Mouse (Mus musculus) MEL (cell line): ENCODE measurements at regions not wholly inside any gene's neighbourhood (a gene's known extent, or its start where the extent isn't known, plus 50 kb on each side); places are given as distances from the start of the nearest gene placed in this dataset.

ENCODE experiments used
- DNase-seq: peaks from one replicate; pipeline ENCODE4 v3.0.0; 2011; ENCODE audit warnings: low read depth, low spot score
- H3K27ac ChIP-seq: 2 replicates; pipeline ENCODE4 v1.5.1; 2012; ENCODE audit warnings: low read depth, mild to moderate bottlenecking, control low read depth, low read length, moderate library complexity; ENCODE audit not compliant: control insufficient read depth
- H3K27me3 ChIP-seq, 2 experiments: fragments of 150-350 bp in 1 of 2; sonication (generic) in 1 of 2; 2 replicates each; pipeline ENCODE4 v1.6.1; 2012; ENCODE audit warnings: low read length in 2 of 2, mild to moderate bottlenecking in 2 of 2, improper control_type of control experiment in 1 of 2, moderate library complexity in 1 of 2; ENCODE audit not compliant: insufficient read depth in 2 of 2, control insufficient read depth in 1 of 2
- H3K36me3 ChIP-seq, 2 experiments: 2 replicates each; pipeline ENCODE4 v1.6.1; 2012 to 2014; ENCODE audit warnings: low read length in 2 of 2, improper control_type of control experiment in 1 of 2, inconsistent platforms in 1 of 2, mild to moderate bottlenecking in 1 of 2; ENCODE audit not compliant: insufficient read depth in 2 of 2, control insufficient read depth in 1 of 2
- H3K4me1 ChIP-seq, 2 experiments: fragments of 150-350 bp in 1 of 2; sonication (generic) in 1 of 2; 2 replicates each; pipeline ENCODE4 v1.6.1; 2012; ENCODE audit warnings: low read length in 2 of 2, improper control_type of control experiment in 1 of 2, mild to moderate bottlenecking in 1 of 2; ENCODE audit not compliant: insufficient read depth in 2 of 2, control insufficient read depth in 1 of 2
- H3K4me3 ChIP-seq, 2 experiments: fragments of 150-350 bp in 1 of 2; sonication (generic) in 1 of 2; 2 replicates each; pipeline ENCODE4 v1.5.1; 2012; ENCODE audit warnings: low read depth in 2 of 2, low read length in 2 of 2, mild to moderate bottlenecking in 2 of 2, moderate library complexity in 2 of 2, control low read depth in 1 of 2, improper control_type of control experiment in 1 of 2; ENCODE audit not compliant: control insufficient read depth in 1 of 2, insufficient read depth in 1 of 2
- H3K79me2 ChIP-seq: 2 replicates; pipeline ENCODE4 v1.6.1; 2012; ENCODE audit warnings: mild to moderate bottlenecking, low read length, moderate library complexity; ENCODE audit not compliant: control insufficient read depth, poor library complexity, insufficient read depth
- H3K9ac ChIP-seq: 2 replicates; pipeline ENCODE4 v1.6.1; 2012; ENCODE audit warnings: low read depth, mild to moderate bottlenecking, control low read depth, low read length, moderate library complexity; ENCODE audit not compliant: control insufficient read depth, poor library complexity, severe bottlenecking
- H3K9me3 ChIP-seq: fragments of 150-350 bp; sonication (generic); replicated peaks from 2 replicates; pipeline ENCODE4 v1.6.1; 2012; ENCODE audit warnings: mild to moderate bottlenecking, low read length, improper control_type of control experiment, moderate library complexity; ENCODE audit not compliant: insufficient read depth
- ELF1 ChIP-seq: IDR thresholded peaks from 2 replicates; pipeline ENCODE4 v1.6.1; 2014; ENCODE audit warnings: low read depth, mild to moderate bottlenecking, inconsistent platforms, low read length, improper control_type of control experiment, moderate library complexity
- HCFC1 ChIP-seq: IDR thresholded peaks from 2 replicates; pipeline ENCODE4 v1.6.1; 2012; ENCODE audit warnings: low read depth, mild to moderate bottlenecking, inconsistent platforms, low read length, improper control_type of control experiment, moderate library complexity
- KAT2A ChIP-seq: conservative IDR thresholded peaks from 2 replicates; pipeline ENCODE4 v1.6.1; 2012; ENCODE audit warnings: low read depth, low read length, improper control_type of control experiment, inconsistent platforms
- MEF2A ChIP-seq: IDR thresholded peaks from 2 replicates; pipeline ENCODE4 v1.6.1; 2014; ENCODE audit warnings: low read depth, mild to moderate bottlenecking, inconsistent platforms, low read length, improper control_type of control experiment; ENCODE audit not compliant: poor library complexity, insufficient replicate concordance, severe bottlenecking; ENCODE audit errors: extremely low read depth
- POLR2AphosphoS5 ChIP-seq: IDR thresholded peaks from 2 replicates; pipeline ENCODE4 v1.6.1; 2012; ENCODE audit warnings: low read depth, borderline replicate concordance, mild to moderate bottlenecking, inconsistent platforms, low read length, moderate library complexity, mixed read lengths
- SIN3A ChIP-seq: IDR thresholded peaks from 2 replicates; pipeline ENCODE4 v1.6.1; 2012; ENCODE audit warnings: low read length, improper control_type of control experiment, inconsistent platforms
- SMC3 ChIP-seq: IDR thresholded peaks from 2 replicates; pipeline ENCODE4 v1.6.1; 2011; ENCODE audit warnings: low read depth, low read length, improper control_type of control experiment
- USF1 ChIP-seq: IDR thresholded peaks from 2 replicates; pipeline ENCODE4 v1.6.1; 2014; ENCODE audit warnings: low read depth, mild to moderate bottlenecking, inconsistent platforms, low read length, improper control_type of control experiment, moderate library complexity
- USF2 ChIP-seq, 2 experiments: IDR thresholded peaks; 2 replicates each; pipeline ENCODE4 v1.6.1; 2011 to 2012; ENCODE audit warnings: improper control_type of control experiment in 2 of 2, low read length in 2 of 2, borderline replicate concordance in 1 of 2, inconsistent platforms in 1 of 2, low read depth in 1 of 2, mild to moderate bottlenecking in 1 of 2; ENCODE audit not compliant: insufficient read depth in 1 of 2
- ZC3H11A ChIP-seq: IDR thresholded peaks from 2 replicates; pipeline ENCODE4 v1.6.1; 2012; ENCODE audit warnings: low read depth, mild to moderate bottlenecking, inconsistent platforms, low read length, improper control_type of control experiment
- ZMIZ1 ChIP-seq: IDR thresholded peaks from 2 replicates; pipeline ENCODE4 v1.6.1; 2012; ENCODE audit warnings: low read depth, mild to moderate bottlenecking, inconsistent platforms, low read length, improper control_type of control experiment, moderate library complexity
- ZNF384 ChIP-seq: IDR thresholded peaks from 2 replicates; pipeline ENCODE4 v1.6.1; 2012; ENCODE audit warnings: low read depth, mild to moderate bottlenecking, inconsistent platforms, low read length, improper control_type of control experiment

- H3K9me3 ChIP-seq: no peaks in the 10 kb centered on the region
- no peak for DNase-seq
- no peaks in the 10 kb centered on the region for H3K4me1 ChIP-seq
- TF ChIP-seq ELF1: no peak
- no peaks in the 10 kb centered on the region for H3K79me2 ChIP-seq
- H3K27me3 ChIP-seq: no peaks in the 10 kb centered on the region; a peak in 1 of 4 replicates
- H3K9ac ChIP-seq: no peak overlapping the region
- no peaks in the 10 kb centered on the region for H3K36me3 ChIP-seq
- H3K27ac ChIP-seq: no peak overlapping the region
- no peak overlapping the region for H3K4me3 ChIP-seq
Observed at GRCm38 (mm10) chr4:90798637-90799036, 580.0 kb downstream of the Zfp352 start.

GRCm38 (mm10) chr4:90797472-90797871 lies 578.9 kb downstream of the Zfp352 start:
- no peak for TF ChIP-seq MEF2A
- no peak for TF ChIP-seq POLR2AphosphoS5
- TF ChIP-seq ZC3H11A: no peak
- TF ChIP-seq SIN3A: no peak
- no peak for TF ChIP-seq KAT2A
- TF ChIP-seq SMC3: no peak
- TF ChIP-seq USF2 (IDR thresholded peaks at IDR 0.05; ENCODE audit: borderline replicate concordance in 1 of 2, insufficient read depth in 1 of 2, low read depth in 1 of 2, low read length in 2 of 2): no peak
- TF ChIP-seq HCFC1: no peak
- TF ChIP-seq ZNF384: no peak
- no peak for TF ChIP-seq USF1
- TF ChIP-seq ZMIZ1: no peak
- Histone ChIP-seq H3K9me3 (no peaks in the 10 kb centered on the region), H3K27me3 (no peaks in the 10 kb centered on the region; a peak in 1 of 4 replicates), H3K9ac (no peak overlapping the region), H3K4me3 (no peak overlapping the region), H3K79me2 (no peaks in the 10 kb centered on the region), H3K4me1 (no peaks in the 10 kb centered on the region), H3K27ac (no peak overlapping the region), H3K36me3 (no peaks in the 10 kb centered on the region)
- no peak for DNase-seq
